Mouse (Mus musculus) stomach, embryonic 16.5 days (tissue): ENCODE results near the gene Gpam. TPM values are rescaled to one million over a fixed set of nuclear protein-coding genes. Genes with fewer than 3 reads are reported as not detected.
A peak's percentile ranks its signal among the peaks of the same experiment; 100 is the strongest.

Source experiments
- ATAC-seq: fragments of 200-750 bp; cut with Nextera tagmentation; 2 replicates; pipeline ENCODE4 v1.8.0; 2017; ENCODE audit warnings: moderate number of reproducible peaks, moderate TSS enrichment; ENCODE audit not compliant: insufficient read depth, low FRiP score
- H3K27ac ChIP-seq: fragments of 300-500 bp; sonication (generic); 2 replicates; pipeline ENCODE4 v1.5.1; 2014; ENCODE audit warnings: low read length
- H3K27me3 ChIP-seq: fragments of 300-500 bp; sonication (generic); 2 replicates; pipeline ENCODE4 v1.6.1; 2014; ENCODE audit warnings: low read length, control low read depth, mixed read lengths; ENCODE audit not compliant: control insufficient read depth, insufficient read depth
- H3K36me3 ChIP-seq: fragments of 300-500 bp; sonication (generic); 2 replicates; pipeline ENCODE4 v1.6.1; 2014; ENCODE audit warnings: low read length; ENCODE audit not compliant: control insufficient read depth, insufficient read depth
- H3K4me1 ChIP-seq: fragments of 300-500 bp; sonication (generic); 2 replicates; pipeline ENCODE4 v1.6.1; 2014; ENCODE audit warnings: low read length, control low read depth, mixed read lengths; ENCODE audit not compliant: control insufficient read depth, insufficient read depth
- H3K4me2 ChIP-seq: fragments of 300-500 bp; sonication (generic); 2 replicates; pipeline ENCODE4 v1.6.1; 2014; ENCODE audit warnings: low read depth, low read length, mixed read lengths
- H3K4me3 ChIP-seq: fragments of 300-500 bp; sonication (generic); replicated peaks from 2 replicates; pipeline ENCODE4 v1.5.1; 2014; ENCODE audit warnings: mild to moderate bottlenecking, low read length
- H3K9ac ChIP-seq: fragments of 300-500 bp; sonication (generic); 2 replicates; pipeline ENCODE4 v1.6.1; 2014; ENCODE audit warnings: low read length
- H3K9me3 ChIP-seq: fragments of 300-500 bp; sonication (generic); replicated peaks from 2 replicates; pipeline ENCODE4 v1.6.1; 2016; ENCODE audit warnings: low read length, control low read depth; ENCODE audit not compliant: control insufficient read depth
- WGBS: fragments of 180-500 bp; shearing (Covaris S2); extraction: QIAGEN DNeasy Blood & Tissue Kit; methylation state at CpG from one replicate; pipeline ENCODE4 v1.1.7; 2014; 5-methylcytosine and 5-hydroxymethylcytosine counted together
- polyA plus RNA-seq: library from polyadenylated mRNA; unstranded; fragments of >200 nt; fragmentation: Nextera tagmentation; extraction: Ambion mirVana; gene quantifications from 2 replicates; pipeline ENCODE4 v1.2.1, GENCODE M21; 2015

The Gpam gene
- polyA plus RNA-seq, 1 experiment from 2014 or later, result 23.3 TPM

DNA sequence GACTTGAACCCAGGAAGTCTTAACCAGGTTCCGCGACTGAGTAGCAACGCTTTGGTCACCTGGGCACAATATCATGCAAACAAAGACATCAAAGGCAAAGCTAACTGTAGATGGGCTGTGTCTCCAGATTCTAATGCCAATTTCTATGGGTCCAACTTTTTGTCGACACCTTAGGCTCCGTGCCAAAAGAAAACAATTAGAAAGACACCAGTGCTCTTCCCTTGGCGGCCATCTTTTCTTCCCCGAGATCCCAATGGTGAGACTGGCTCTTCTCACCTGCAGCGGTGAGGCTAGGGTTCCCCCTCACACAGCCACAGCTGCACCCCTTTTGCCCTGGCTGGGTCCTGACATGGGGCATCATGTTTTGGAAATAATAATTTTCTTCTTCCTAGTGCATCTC, 64.5 kb downstream of the Gpam start:
- no peaks in the 10 kb centered on the region for H3K36me3 ChIP-seq
- no peak for ATAC-seq
- H3K9me3 ChIP-seq, result 0 out of 2 replicates have a peak, but pooled peaks cover 5% of the 10 kb centered on the region
- H3K9ac ChIP-seq, result no peak overlapping the region
- no peak overlapping the region for H3K27ac ChIP-seq
- H3K4me2 ChIP-seq, result no peak overlapping the region
- 81% methylated on average over 8 of the region's 8 CpGs for WGBS
- peaks cover 10% of the 10 kb centered on the region for H3K4me1 ChIP-seq
- H3K27me3 ChIP-seq, result no peaks in the 10 kb centered on the region
- no peak overlapping the region for H3K4me3 ChIP-seq

DNA sequence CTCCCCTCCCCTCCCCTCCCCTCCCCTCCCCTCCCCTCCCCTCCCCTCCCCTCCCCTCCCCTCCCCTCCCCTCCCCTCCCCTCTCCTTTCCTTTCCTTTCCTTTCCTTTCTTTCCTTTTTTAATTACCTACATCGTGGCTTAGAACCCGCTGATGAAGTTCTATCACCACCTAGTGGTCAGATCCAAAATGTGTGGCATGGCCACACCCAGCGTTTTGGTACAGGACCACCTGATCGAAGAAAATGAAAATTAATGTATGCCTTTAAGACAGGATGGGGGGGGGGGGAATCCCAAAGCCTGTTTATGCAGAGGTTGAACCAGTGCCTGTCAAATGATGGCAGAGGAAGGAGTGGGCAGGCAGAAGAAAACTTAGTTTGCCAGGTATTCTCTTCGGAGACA, 65.1 kb downstream of the Gpam start:
- WGBS, result 21% methylated on average over 5 of the region's 5 CpGs
- Histone ChIP-seq H3K4me2 (no peak overlapping the region), H3K9me3 (0 out of 2 replicates have a peak, but pooled peaks cover 5% of the 10 kb centered on the region), H3K36me3 (no peaks in the 10 kb centered on the region), H3K4me1 (peaks cover 10% of the 10 kb centered on the region), H3K4me3 (no peak overlapping the region), H3K27ac (no peak overlapping the region), H3K27me3 (no peaks in the 10 kb centered on the region), H3K9ac (no peak overlapping the region)
- no peak for ATAC-seq

DNA sequence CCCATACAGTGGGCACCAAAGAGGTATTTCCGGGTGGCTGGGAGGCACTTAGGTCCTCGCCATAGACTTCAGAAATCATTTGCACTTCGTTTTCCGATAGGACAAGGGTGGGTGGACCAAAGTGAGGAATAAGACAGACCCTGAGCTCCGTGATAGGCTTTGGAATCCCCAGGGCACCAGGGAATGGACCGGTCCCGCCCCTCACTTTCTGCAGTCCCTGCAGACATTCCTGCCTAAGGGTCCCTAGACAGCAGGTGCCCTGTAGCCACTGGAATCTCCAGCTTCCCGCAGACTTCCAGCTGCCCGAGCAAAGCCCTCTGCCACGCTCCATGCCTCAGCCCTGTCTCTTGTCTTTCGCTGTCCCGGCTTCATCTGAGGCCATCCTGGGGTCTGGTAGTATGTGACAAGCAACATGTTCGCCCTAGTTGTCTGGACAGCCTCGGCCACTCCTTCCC, 65.6 kb downstream of the Gpam start:
- Histone ChIP-seq H3K4me3 (peak overlapping the region; percentile 34), H3K27me3 (no peaks in the 10 kb centered on the region), H3K4me2 (peak overlapping the region; percentile 65), H3K9ac (peak overlapping the region; percentile 57), H3K9me3 (0 out of 2 replicates have a peak, but pooled peaks cover 5% of the 10 kb centered on the region), H3K36me3 (no peaks in the 10 kb centered on the region), H3K27ac (no peak overlapping the region), H3K4me1 (peaks cover 10% of the 10 kb centered on the region)
- ATAC-seq, result no peak; the same call in 1 of the 2 replicates
- 8% methylated on average over 14 of the region's 14 CpGs for WGBS

DNA sequence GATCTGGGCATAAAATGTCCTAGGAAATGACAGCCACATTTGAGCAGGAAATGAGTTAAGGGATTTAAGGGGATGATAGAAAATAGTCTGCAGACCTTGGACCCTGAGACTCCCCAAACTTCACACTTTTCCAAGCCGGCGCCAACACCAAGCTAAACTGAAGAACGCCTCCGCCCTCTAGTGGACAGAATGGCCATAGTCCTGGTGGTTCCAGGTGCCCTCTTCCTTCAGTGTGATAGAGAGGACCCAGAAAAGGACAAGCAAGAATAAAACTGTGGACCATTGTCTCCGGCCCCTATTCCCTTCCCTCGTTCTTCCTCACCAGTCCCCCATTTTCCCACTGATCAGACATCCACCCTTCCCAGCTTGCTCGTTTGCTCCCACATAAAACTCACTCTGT, 66.1 kb downstream of the Gpam start:
- ATAC-seq, result 0 out of 2 replicates have a peak, but pooled peaks have one; percentile 23
- 0 out of 2 replicates have a peak, but pooled peaks cover 5% of the 10 kb centered on the region for H3K9me3 ChIP-seq
- peaks cover 10% of the 10 kb centered on the region for H3K4me1 ChIP-seq
- 2% methylated on average over 7 of the region's 7 CpGs for WGBS
- peak overlapping the region; percentile 34; the same call in 1 of the 2 replicates for H3K4me3 ChIP-seq
- peak overlapping the region; percentile 57; the same call in 1 of the 2 replicates for H3K9ac ChIP-seq
- H3K4me2 ChIP-seq, result peak overlapping the region; percentile 65
- H3K27ac ChIP-seq, result no peak overlapping the region
- no peaks in the 10 kb centered on the region for H3K27me3 ChIP-seq
- no peaks in the 10 kb centered on the region for H3K36me3 ChIP-seq

DNA sequence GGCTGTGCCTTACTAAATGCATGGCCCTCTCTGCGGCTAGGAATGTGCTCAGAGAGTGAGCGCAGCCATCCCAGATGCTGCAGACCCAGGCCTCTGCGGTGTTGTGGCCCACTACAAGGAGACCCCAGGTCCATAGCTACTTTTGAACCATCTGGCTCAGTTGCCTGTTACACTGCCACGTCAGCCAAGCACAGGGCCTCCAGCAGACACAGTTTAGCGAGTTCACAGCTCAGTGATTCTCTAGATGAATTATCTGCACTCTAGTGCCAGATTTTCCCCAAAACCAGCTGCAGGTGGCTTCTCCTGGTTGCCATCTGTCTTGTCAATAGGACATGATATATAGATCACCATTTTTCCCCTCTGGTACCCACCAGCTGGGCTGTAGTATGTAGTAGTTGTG, 69.6 kb downstream of the Gpam start:
- H3K27ac ChIP-seq, result no peak overlapping the region
- H3K9ac ChIP-seq, result no peak overlapping the region
- no peak overlapping the region for H3K4me3 ChIP-seq
- H3K4me1 ChIP-seq, result 0 out of 2 replicates have a peak, but pooled peaks cover 3% of the 10 kb centered on the region
- H3K27me3 ChIP-seq, result no peaks in the 10 kb centered on the region
- ATAC-seq, result no peak
- no peaks in the 10 kb centered on the region for H3K36me3 ChIP-seq
- 67% methylated on average over 5 of the region's 5 CpGs for WGBS
- 0 out of 2 replicates have a peak, but pooled peaks cover 5% of the 10 kb centered on the region for H3K9me3 ChIP-seq
- H3K4me2 ChIP-seq, result no peak overlapping the region

DNA sequence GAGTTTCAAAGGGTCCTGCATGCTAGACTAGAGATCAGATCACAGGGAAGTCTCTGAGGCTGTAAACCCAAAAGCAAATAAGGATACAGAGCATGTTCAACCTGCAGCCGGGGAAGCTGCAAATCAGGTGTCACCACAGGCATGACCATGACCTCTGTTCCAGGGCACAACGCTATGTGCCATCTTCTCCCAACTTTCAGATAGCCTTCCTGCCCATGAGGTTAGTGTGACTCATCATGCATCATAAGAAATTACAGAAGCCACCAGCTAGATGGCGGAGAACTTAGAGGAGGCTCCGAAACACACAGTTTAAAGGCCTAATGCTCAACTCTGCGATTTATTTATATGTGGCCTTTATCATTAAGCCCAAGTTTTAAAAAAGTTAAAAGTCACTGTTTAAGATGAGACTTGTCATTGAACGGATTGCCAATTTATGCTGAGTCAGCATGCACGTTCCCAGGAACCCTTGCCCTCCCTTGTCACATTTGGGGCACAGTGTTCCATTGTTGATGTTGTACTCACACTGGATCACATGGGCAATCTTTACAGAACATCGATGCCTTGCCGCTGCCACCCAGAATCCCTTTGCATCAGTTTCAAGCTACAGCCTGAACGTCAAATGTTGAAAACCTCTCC, 71.3 kb downstream of the Gpam start:
- Histone ChIP-seq H3K36me3 (no peaks in the 10 kb centered on the region), H3K4me3 (no peak overlapping the region), H3K27me3 (no peaks in the 10 kb centered on the region), H3K4me1 (0 out of 2 replicates have a peak, but pooled peaks cover 2% of the 10 kb centered on the region), H3K9me3 (0 out of 2 replicates have a peak, but pooled peaks cover 5% of the 10 kb centered on the region), H3K4me2 (no peak overlapping the region), H3K27ac (no peak overlapping the region), H3K9ac (no peak overlapping the region)
- 83% methylated on average over 10 of the region's 10 CpGs for WGBS
- no peak for ATAC-seq

DNA sequence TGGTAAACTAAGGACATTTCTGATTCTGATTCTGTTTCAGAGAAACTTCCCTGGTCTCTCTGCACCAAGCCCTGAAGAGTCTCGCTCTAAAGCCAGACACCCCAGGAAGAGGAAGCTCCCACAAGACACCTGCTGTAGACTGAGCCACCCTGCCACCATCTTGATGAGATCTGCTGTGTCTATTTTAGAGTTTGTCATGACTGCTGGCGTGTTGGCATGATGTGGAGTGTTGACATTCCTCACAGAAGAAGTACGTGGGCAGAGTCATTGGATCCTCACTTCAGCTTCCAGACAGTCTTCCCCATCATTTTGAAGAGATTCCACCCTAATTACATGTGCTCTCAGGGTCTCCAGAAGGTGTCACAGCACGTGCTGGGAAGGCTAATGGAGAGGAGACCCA, 73.9 kb downstream of the Gpam start:
- H3K27ac ChIP-seq, result no peak overlapping the region
- no peak for ATAC-seq
- WGBS, result 61% methylated on average over 4 of the region's 4 CpGs
- H3K9me3 ChIP-seq, result no peaks in the 10 kb centered on the region
- H3K36me3 ChIP-seq, result no peaks in the 10 kb centered on the region
- no peak overlapping the region for H3K9ac ChIP-seq
- H3K27me3 ChIP-seq, result no peaks in the 10 kb centered on the region
- no peaks in the 10 kb centered on the region for H3K4me1 ChIP-seq
- H3K4me2 ChIP-seq, result no peak overlapping the region
- no peak overlapping the region for H3K4me3 ChIP-seq

DNA sequence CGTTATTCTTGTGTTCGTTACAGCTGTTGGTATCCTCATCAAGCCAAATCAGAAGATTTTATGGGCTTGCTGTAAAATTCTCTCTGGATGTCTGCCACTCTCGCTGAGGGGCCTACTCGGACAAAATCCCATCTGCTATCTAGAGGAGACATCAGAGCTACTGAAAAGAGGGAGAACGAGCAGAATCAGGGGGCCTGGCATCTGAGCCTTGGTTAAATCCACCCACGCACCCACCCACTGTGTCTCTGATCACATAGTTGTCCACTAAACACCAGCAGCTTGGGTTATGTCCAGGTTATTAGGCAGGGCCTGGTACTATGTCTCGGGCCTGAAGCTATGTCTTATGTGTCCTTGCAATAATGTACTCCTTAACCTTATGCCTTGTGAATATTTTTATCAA, 89.6 kb downstream of the Gpam start:
- no peaks in the 10 kb centered on the region for H3K4me1 ChIP-seq
- H3K36me3 ChIP-seq, result no peaks in the 10 kb centered on the region
- no peak overlapping the region for H3K9ac ChIP-seq
- ATAC-seq, result no peak
- H3K4me2 ChIP-seq, result no peak overlapping the region
- no peaks in the 10 kb centered on the region for H3K9me3 ChIP-seq
- no peak overlapping the region for H3K4me3 ChIP-seq
- no peaks in the 10 kb centered on the region for H3K27me3 ChIP-seq
- WGBS, result 76% methylated on average over 7 of the region's 7 CpGs
- no peak overlapping the region for H3K27ac ChIP-seq

DNA sequence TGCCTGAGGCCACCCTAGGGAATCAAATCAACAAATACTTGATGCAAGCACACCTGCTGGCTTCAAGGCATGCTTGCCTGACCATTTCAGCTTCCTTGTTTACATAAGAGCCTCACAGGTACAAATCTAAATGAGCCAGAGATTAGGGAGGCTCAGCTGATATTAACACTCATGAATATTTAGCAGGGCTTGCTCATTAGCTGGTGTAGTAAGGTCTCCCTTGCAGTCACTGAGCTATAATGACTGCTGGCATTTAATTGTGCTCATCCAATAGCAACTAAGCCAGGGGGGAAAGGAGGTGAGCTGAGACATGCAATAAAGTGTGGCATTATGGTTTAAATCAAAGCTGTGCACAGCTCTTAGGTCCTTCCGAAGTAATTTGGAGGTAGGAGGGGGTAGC, 108.2 kb downstream of the Gpam start:
- Histone ChIP-seq H3K9me3 (peaks cover 6% of the 10 kb centered on the region; the same call in 1 of the 2 replicates), H3K4me1 (no peaks in the 10 kb centered on the region), H3K27ac (no peak overlapping the region), H3K9ac (no peak overlapping the region), H3K4me2 (no peak overlapping the region), H3K4me3 (no peak overlapping the region), H3K36me3 (no peaks in the 10 kb centered on the region), H3K27me3 (no peaks in the 10 kb centered on the region)
- ATAC-seq, result no peak
- 74% methylated on average over 1 of the region's 1 CpGs for WGBS
